Mouse (Mus musculus): ENCODE data around the gene Pate2. TPM values are rescaled to one million over a fixed set of nuclear protein-coding genes. Genes with fewer than 3 reads are reported as not detected.

Pate2 gene
- polyA plus RNA-seq (2015; fragmentation: Illumina TruSeq; extraction: RNeasy Lipid Tissue Mini Kit (QIAGEN cat#74804); ENCODE audit: insufficient read depth, low read depth, low replicate concordance), result not detected

GRCm38 (mm10) chr9:35569571-35570534 is at the start of gene Pate2, which contains the start of gene Hyls1:
Gene Pate2, plus strand, starts transcription at chr9:35570284.
Gene Hyls1, minus strand, starts transcription at chr9:35570398.

GRCm38 (mm10) chr9:35558257-35559008 is 11.7 kb upstream of the Pate2 start, which contains the start of the genes Ddx25 and Pus3:
Gene Ddx25, minus strand, starts transcription at chr9:35558528.
Gene Pus3, plus strand, starts transcription at chr9:35558595.

GRCm38 (mm10) chr9:35611841-35612240 is 41.8 kb downstream of the Pate2 start, which contains the start of gene Pate4:
Gene Pate4, minus strand, starts transcription at chr9:35611941.

GRCm38 (mm10) chr9:35648102-35648501 is 78.0 kb downstream of the Pate2 start, which contains the start of gene Pate3:
Gene Pate3, minus strand, starts transcription at chr9:35648202.

GRCm38 (mm10) chr9:35687013-35687412 is 116.9 kb downstream of the Pate2 start, which contains the start of gene Pate1:
Gene Pate1, minus strand, starts transcription at chr9:35687390.

Other genes with a start within 250 kb of the Pate2 start
- 9.7 TPM for gene Cdon, start 149.2 kb upstream of the Pate2 start, polyA plus RNA-seq (2015; fragmentation: Illumina TruSeq; extraction: RNeasy Lipid Tissue Mini Kit (QIAGEN cat#74804); ENCODE audit: insufficient read depth, low read depth, low replicate concordance)
- gene Gm1113, start 52.0 kb upstream of the Pate2 start, polyA plus RNA-seq (2015; fragmentation: Illumina TruSeq; extraction: RNeasy Lipid Tissue Mini Kit (QIAGEN cat#74804); ENCODE audit: insufficient read depth, low read depth, low replicate concordance), result not detected
- 0.15 TPM for gene Ddx25, start 11.8 kb upstream of the Pate2 start, polyA plus RNA-seq (2015; fragmentation: Illumina TruSeq; extraction: RNeasy Lipid Tissue Mini Kit (QIAGEN cat#74804); ENCODE audit: insufficient read depth, low read depth, low replicate concordance)
- gene Pus3, start 11.7 kb upstream of the Pate2 start, polyA plus RNA-seq (2015; fragmentation: Illumina TruSeq; extraction: RNeasy Lipid Tissue Mini Kit (QIAGEN cat#74804); ENCODE audit: insufficient read depth, low read depth, low replicate concordance), result 3.5 TPM
- gene Hyls1, start 114 bp downstream of the Pate2 start, polyA plus RNA-seq (2015; fragmentation: Illumina TruSeq; extraction: RNeasy Lipid Tissue Mini Kit (QIAGEN cat#74804); ENCODE audit: insufficient read depth, low read depth, low replicate concordance), result 1.5 TPM
- not detected for gene Pate4, start 41.7 kb downstream of the Pate2 start, polyA plus RNA-seq (2015; fragmentation: Illumina TruSeq; extraction: RNeasy Lipid Tissue Mini Kit (QIAGEN cat#74804); ENCODE audit: insufficient read depth, low read depth, low replicate concordance)
- gene Pate3, start 77.9 kb downstream of the Pate2 start, polyA plus RNA-seq (2015; fragmentation: Illumina TruSeq; extraction: RNeasy Lipid Tissue Mini Kit (QIAGEN cat#74804); ENCODE audit: insufficient read depth, low read depth, low replicate concordance), result not detected
- not detected for gene Pate1, start 117.1 kb downstream of the Pate2 start, polyA plus RNA-seq (2015; fragmentation: Illumina TruSeq; extraction: RNeasy Lipid Tissue Mini Kit (QIAGEN cat#74804); ENCODE audit: insufficient read depth, low read depth, low replicate concordance)
- gene Gm17677, start 170.8 kb downstream of the Pate2 start, polyA plus RNA-seq (2015; fragmentation: Illumina TruSeq; extraction: RNeasy Lipid Tissue Mini Kit (QIAGEN cat#74804); ENCODE audit: insufficient read depth, low read depth, low replicate concordance), result not detected
- not detected for gene Gm17727, start 207.8 kb downstream of the Pate2 start, polyA plus RNA-seq (2015; fragmentation: Illumina TruSeq; extraction: RNeasy Lipid Tissue Mini Kit (QIAGEN cat#74804); ENCODE audit: insufficient read depth, low read depth, low replicate concordance)
- gene Gm27235, start 219.8 kb downstream of the Pate2 start, polyA plus RNA-seq (2015; fragmentation: Illumina TruSeq; extraction: RNeasy Lipid Tissue Mini Kit (QIAGEN cat#74804); ENCODE audit: insufficient read depth, low read depth, low replicate concordance), result not detected
- not detected for gene D730048I06Rik, start 219.8 kb downstream of the Pate2 start, polyA plus RNA-seq (2015; fragmentation: Illumina TruSeq; extraction: RNeasy Lipid Tissue Mini Kit (QIAGEN cat#74804); ENCODE audit: insufficient read depth, low read depth, low replicate concordance)